Mouse (Mus musculus) myocyte (in vitro differentiated cells): ENCODE measurements around the gene Ankrd26. TPM values are rescaled to one million over a fixed set of nuclear protein-coding genes. Genes with fewer than 3 reads are reported as not detected.
A peak's percentile ranks its signal among the peaks of the same experiment; 100 is the strongest.

Experiments used
- H3K27me3 ChIP-seq: one replicate; pipeline ENCODE4 v1.6.1; 2011; ENCODE audit not compliant: control insufficient read depth, insufficient read depth, insufficient read length
- H3K36me3 ChIP-seq: one replicate; pipeline ENCODE4 v1.6.1; 2011; ENCODE audit not compliant: control insufficient read depth, insufficient read depth
- H3K4me2 ChIP-seq: one replicate; pipeline ENCODE4 v1.6.1; 2011; ENCODE audit warnings: low read depth, control low read depth
- H3K4me3 ChIP-seq: one replicate; pipeline ENCODE4 v1.5.1; 2011; ENCODE audit warnings: mild to moderate bottlenecking, control low read depth, moderate library complexity
- H3K79me2 ChIP-seq: one replicate; pipeline ENCODE4 v1.6.1; 2011; ENCODE audit not compliant: control insufficient read depth, insufficient read depth
- H3ac ChIP-seq: one replicate; pipeline ENCODE4 v1.6.1; 2011; ENCODE audit not compliant: control insufficient read depth, insufficient read length
- CEBPB ChIP-seq: IDR thresholded peaks from 2 replicates; pipeline ENCODE4 v1.6.1; 2011; ENCODE audit warnings: mild to moderate bottlenecking, moderate library complexity; ENCODE audit not compliant: poor library complexity, insufficient read depth, severe bottlenecking
- E2F4 ChIP-seq: IDR thresholded peaks from one replicate; pipeline ENCODE4 v1.6.1; 2011; ENCODE audit warnings: mild to moderate bottlenecking, control low read depth, moderate library complexity; ENCODE audit not compliant: insufficient read depth
- MAX ChIP-seq: IDR thresholded peaks from one replicate; pipeline ENCODE4 v1.6.1; 2011; ENCODE audit warnings: low read depth, mild to moderate bottlenecking, control low read depth
- MYOD1 ChIP-seq, 3 experiments: IDR thresholded peaks; one replicate each; pipeline ENCODE4 v1.6.1; 2011; ENCODE audit warnings: control low read depth in 2 of 3, low read depth in 2 of 3, mild to moderate bottlenecking in 2 of 3, moderate library complexity in 1 of 3; ENCODE audit not compliant: insufficient read length in 2 of 3, control insufficient read depth in 1 of 3
- MYOG ChIP-seq, 3 experiments: IDR thresholded peaks; one replicate each; pipeline ENCODE4 v1.6.1; 2011; ENCODE audit warnings: control low read depth in 2 of 3, low read depth in 2 of 3, mild to moderate bottlenecking in 2 of 3; ENCODE audit not compliant: insufficient read length in 2 of 3, control insufficient read depth in 1 of 3, insufficient read depth in 1 of 3
- POLR2A ChIP-seq: IDR thresholded peaks from one replicate; pipeline ENCODE4 v1.6.1; 2011; ENCODE audit warnings: low read depth, mild to moderate bottlenecking, control low read depth, moderate library complexity; ENCODE audit not compliant: insufficient read length
- POLR2AphosphoS2 ChIP-seq: IDR thresholded peaks from one replicate; pipeline ENCODE4 v1.6.1; 2011; ENCODE audit warnings: low read depth, control low read depth; ENCODE audit not compliant: insufficient read length
- REST ChIP-seq: IDR thresholded peaks from one replicate; pipeline ENCODE4 v1.6.1; 2011; ENCODE audit warnings: mild to moderate bottlenecking, control low read depth, moderate library complexity; ENCODE audit not compliant: insufficient read depth, insufficient read length
- SRF ChIP-seq: IDR thresholded peaks from one replicate; pipeline ENCODE4 v1.6.1; 2011; ENCODE audit warnings: low read depth; ENCODE audit not compliant: control insufficient read depth, insufficient read length
- TCF12 ChIP-seq: IDR thresholded peaks from one replicate; pipeline ENCODE4 v1.6.1; 2011; ENCODE audit warnings: mild to moderate bottlenecking, control low read depth; ENCODE audit not compliant: poor library complexity, insufficient read depth, severe bottlenecking
- TCF3 ChIP-seq: IDR thresholded peaks from one replicate; pipeline ENCODE4 v1.6.1; 2011; ENCODE audit warnings: low read depth, control low read depth; ENCODE audit not compliant: insufficient read length
- USF1 ChIP-seq: IDR thresholded peaks from one replicate; pipeline ENCODE4 v1.6.1; 2011; ENCODE audit warnings: low read depth, mild to moderate bottlenecking, control low read depth, moderate library complexity
- polyA plus RNA-seq: library from polyadenylated mRNA; unstranded; fragments of >200 nt; fragmentation: generic; extraction: Trizol; gene quantifications from one replicate; pipeline ENCODE4 v1.2.1, GENCODE M21; 2012; ENCODE audit warnings: missing spikeins

Gene Ankrd26
- polyA plus RNA-seq, 1 experiment, result 0.73 TPM

GRCm38 (mm10) chr6:118477875-118478785, 83.9 kb downstream of the Ankrd26 start:
- H3K27me3 ChIP-seq, result no peaks in the 10 kb centered on the region
- H3ac ChIP-seq, result peak overlapping the region; percentile 3
- H3K36me3 ChIP-seq, result peaks cover 8% of the 10 kb centered on the region
- H3K79me2 ChIP-seq, result peaks cover 44% of the 10 kb centered on the region
- TF ChIP-seq POLR2AphosphoS2 (no peak), SRF (no peak), MYOG (IDR thresholded peaks at IDR 0.05; ENCODE audit: control insufficient read depth in 1 of 3, insufficient read depth in 1 of 3, insufficient read length in 2 of 3, low read depth in 2 of 3) (no peak), USF1 (no peak), TCF12 (no peak), REST (no peak), POLR2A (no peak), CEBPB (no peak)
- peak overlapping the region; percentile 89 for H3K4me2 ChIP-seq
- peak overlapping the region; percentile 80 for H3K4me3 ChIP-seq

DNA sequence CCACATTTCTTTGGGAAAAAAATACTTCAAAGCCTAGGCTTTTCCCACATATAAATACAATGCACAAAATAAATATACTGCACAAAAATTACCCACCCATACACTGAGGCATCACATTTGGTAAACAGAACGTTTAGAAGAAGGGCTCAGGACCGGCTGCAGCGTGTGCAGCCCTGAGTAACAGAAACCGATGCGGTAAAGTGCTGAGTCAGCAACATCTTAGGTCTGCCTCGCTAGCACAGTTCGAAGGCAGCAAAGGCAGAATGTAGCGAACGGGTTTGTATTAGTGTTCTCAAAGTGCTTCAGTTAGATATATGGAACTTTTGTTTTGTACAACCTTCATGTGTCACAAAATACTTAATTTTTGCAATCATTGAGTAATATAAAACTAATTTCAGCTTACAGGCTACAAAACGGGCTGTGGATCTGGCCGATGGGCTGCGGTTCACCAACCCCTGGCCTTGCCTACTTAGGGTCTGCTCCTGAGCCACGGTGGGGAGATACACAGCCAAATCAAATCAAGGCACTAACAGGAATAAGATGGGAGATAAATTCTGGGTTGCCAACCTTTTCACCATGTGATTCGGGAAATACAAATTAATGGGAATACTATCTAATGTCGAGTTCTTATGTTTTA, 99.8 kb downstream of the Ankrd26 start:
- Histone ChIP-seq H3K4me3 (no peak overlapping the region), H3K36me3 (peaks cover 5% of the 10 kb centered on the region), H3K4me2 (no peak overlapping the region), H3K79me2 (no peaks in the 10 kb centered on the region), H3K27me3 (no peaks in the 10 kb centered on the region), H3ac (no peak overlapping the region)
- TF ChIP-seq MYOG (IDR thresholded peaks at IDR 0.05; ENCODE audit: control insufficient read depth in 1 of 3, insufficient read depth in 1 of 3, insufficient read length in 2 of 3, low read depth in 2 of 3) (no peak), USF1 (no peak), POLR2A (no peak), CEBPB (no peak), MYOD1 (IDR thresholded peaks at IDR 0.05; ENCODE audit: control insufficient read depth in 1 of 3, insufficient read length in 2 of 3, low read depth in 2 of 3) (no peak)

DNA sequence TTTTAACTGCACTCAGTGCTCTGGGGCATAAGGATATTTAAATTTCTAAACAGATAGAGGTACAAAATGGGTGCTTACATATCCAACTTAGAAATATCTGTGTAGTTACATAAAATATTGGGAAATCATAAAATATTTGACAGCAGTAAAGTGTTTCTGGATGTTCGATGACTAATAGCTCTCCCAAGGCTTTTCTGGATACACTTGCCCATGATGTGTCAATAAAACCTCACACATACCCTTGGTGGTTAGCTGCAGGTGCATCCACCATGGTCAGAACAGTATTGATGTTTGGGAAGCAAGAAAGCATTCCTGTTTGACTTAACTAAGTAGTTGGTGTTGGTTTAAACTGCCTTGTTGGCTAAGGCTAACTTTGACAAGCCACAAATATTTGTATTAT, 104.3 kb downstream of the Ankrd26 start:
- no peaks in the 10 kb centered on the region for H3K79me2 ChIP-seq
- no peaks in the 10 kb centered on the region for H3K36me3 ChIP-seq
- TF ChIP-seq TCF12 (no peak), MYOD1 (IDR thresholded peaks at IDR 0.05; ENCODE audit: control insufficient read depth in 1 of 3, insufficient read length in 2 of 3, low read depth in 2 of 3) (no peak), E2F4 (no peak), TCF3 (no peak), POLR2A (no peak), POLR2AphosphoS2 (no peak)
- H3K4me3 ChIP-seq, result no peak overlapping the region
- no peak overlapping the region for H3K4me2 ChIP-seq
- H3ac ChIP-seq, result no peak overlapping the region
- H3K27me3 ChIP-seq, result no peaks in the 10 kb centered on the region

GRCm38 (mm10) chr6:118455042-118455631, 106.9 kb downstream of the Ankrd26 start, which contains the start of gene Zfp248:
Zfp248 (minus strand) TSS chr6:118455528.
- Histone ChIP-seq H3ac (peak within 1 kb of the TSS; percentile 27), H3K27me3 (no peaks in the 10 kb centered on the region), H3K4me3 (peak within 1 kb of the TSS; percentile 92), H3K79me2 (no peaks in the 10 kb centered on the region), H3K4me2 (peak within 1 kb of the TSS; percentile 72), H3K36me3 (no peaks in the 10 kb centered on the region)
- TF ChIP-seq TCF12, result no peak
- no peak for TF ChIP-seq MYOG (IDR thresholded peaks at IDR 0.05; ENCODE audit: control insufficient read depth in 1 of 3, insufficient read depth in 1 of 3, insufficient read length in 2 of 3, low read depth in 2 of 3)
- TF ChIP-seq USF1, result no peak
- TF ChIP-seq POLR2AphosphoS2, result peak; percentile 88
- TF ChIP-seq REST, result no peak
- TF ChIP-seq MAX, result no peak
- peak; percentile 86 for TF ChIP-seq POLR2A
- no peak for TF ChIP-seq CEBPB
- TF ChIP-seq SRF, result no peak
- TF ChIP-seq E2F4, result no peak
- peak in 1 of 3 experiments; percentile 15 for TF ChIP-seq MYOD1 (IDR thresholded peaks at IDR 0.05; ENCODE audit: control insufficient read depth in 1 of 3, insufficient read length in 2 of 3, low read depth in 2 of 3)

GRCm38 (mm10) chr6:118454452-118454851, 107.6 kb downstream of the Ankrd26 start:
- Histone ChIP-seq H3ac (peak overlapping the region; percentile 27), H3K27me3 (no peaks in the 10 kb centered on the region), H3K4me2 (peak overlapping the region; percentile 72), H3K79me2 (no peaks in the 10 kb centered on the region), H3K4me3 (peak overlapping the region; percentile 92), H3K36me3 (no peaks in the 10 kb centered on the region)
- TF ChIP-seq SRF (no peak), REST (no peak), TCF3 (no peak), USF1 (no peak), MAX (no peak), CEBPB (no peak), POLR2A (no peak), E2F4 (no peak), MYOG (IDR thresholded peaks at IDR 0.05; ENCODE audit: control insufficient read depth in 1 of 3, insufficient read depth in 1 of 3, insufficient read length in 2 of 3, low read depth in 2 of 3) (no peak), POLR2AphosphoS2 (no peak), MYOD1 (IDR thresholded peaks at IDR 0.05; ENCODE audit: control insufficient read depth in 1 of 3, insufficient read length in 2 of 3, low read depth in 2 of 3) (no peak), TCF12 (no peak)
